Mouse (Mus musculus) liver, embryonic 14.5 days (tissue): Measurements from ENCODE around the gene Tmem54. TPM values are rescaled to one million over a fixed set of nuclear protein-coding genes. Genes with fewer than 3 reads are reported as not detected.
A peak's percentile ranks its signal among the peaks of the same experiment; 100 is the strongest.

Experiments
- ATAC-seq: fragments of 200-750 bp; cut with Nextera tagmentation; 2 replicates; pipeline ENCODE4 v1.8.0; 2017; ENCODE audit warnings: moderate number of reproducible peaks, mild to moderate bottlenecking, moderate library complexity; ENCODE audit not compliant: insufficient read depth
- DNase-seq, 3 experiments: peaks; one replicate each; pipeline ENCODE4 v3.0.0-alpha.2; 2012 to 2013; ENCODE audit warnings: low read depth in 3 of 3, low spot score in 3 of 3
- H3K27ac ChIP-seq: fragments of 300-500 bp; sonication (generic); 2 replicates; pipeline ENCODE4 v1.5.1; 2014; ENCODE audit warnings: moderate library complexity, mild to moderate bottlenecking, control low read depth, inconsistent platforms
- H3K27me3 ChIP-seq: fragments of 300-500 bp; sonication (generic); 2 replicates; pipeline ENCODE4 v1.6.1; 2014; ENCODE audit warnings: mild to moderate bottlenecking, low read length, moderate library complexity; ENCODE audit not compliant: control insufficient read depth, insufficient read depth
- H3K36me3 ChIP-seq: fragments of 300-500 bp; sonication (generic); replicated peaks from 2 replicates; pipeline ENCODE4 v1.6.1; 2014; ENCODE audit warnings: low read depth; ENCODE audit not compliant: control insufficient read depth, insufficient read depth
- H3K4me1 ChIP-seq, 2 experiments: fragments of 200-500 bp in 1 of 2; fragments of 300-500 bp in 1 of 2; sonication (generic) in 1 of 2; replicated peaks; 2 replicates each; pipeline ENCODE4 v1.6.1; 2012 to 2014; ENCODE audit warnings: antibody characterized with exemption in 1 of 2, inconsistent platforms in 1 of 2, low read length in 1 of 2; ENCODE audit not compliant: control insufficient read depth in 2 of 2, insufficient read depth in 2 of 2
- H3K4me2 ChIP-seq: fragments of 300-500 bp; sonication (generic); 2 replicates; pipeline ENCODE4 v1.6.1; 2014; ENCODE audit warnings: low read depth, mild to moderate bottlenecking, control low read depth, moderate library complexity
- H3K4me3 ChIP-seq, 2 experiments: fragments of 200-500 bp in 1 of 2; fragments of 300-500 bp in 1 of 2; sonication (generic) in 1 of 2; 2 replicates each; pipeline ENCODE4 v1.5.1; 2012 to 2014; ENCODE audit warnings: low read depth in 2 of 2, low read length in 2 of 2, mild to moderate bottlenecking in 2 of 2, control low read depth in 1 of 2, inconsistent platforms in 1 of 2, moderate library complexity in 1 of 2; ENCODE audit not compliant: insufficient read depth in 1 of 2
- H3K9ac ChIP-seq: fragments of 300-500 bp; sonication (generic); replicated peaks from 2 replicates; pipeline ENCODE4 v1.6.1; 2014; ENCODE audit warnings: mild to moderate bottlenecking, control low read depth, moderate library complexity
- H3K9me3 ChIP-seq: fragments of 300-500 bp; sonication (generic); 2 replicates; pipeline ENCODE4 v1.6.1; 2016; ENCODE audit warnings: low read length, mixed read lengths; ENCODE audit not compliant: control insufficient read depth
- CTCF ChIP-seq: IDR thresholded peaks from 2 replicates; pipeline ENCODE4 v1.5.1; 2016; ENCODE audit warnings: antibody characterized with exemption, low read depth, control low read depth
- EP300 ChIP-seq: IDR thresholded peaks from 2 replicates; pipeline ENCODE4 v1.6.1; 2016; ENCODE audit warnings: antibody characterized with exemption, low read depth
- WGBS: fragments of 180-500 bp; shearing (Covaris S2); extraction: QIAGEN DNeasy Blood & Tissue Kit; methylation state at CpG from one replicate; pipeline ENCODE4 v1.1.7; 2014; ENCODE audit not compliant: insufficient replicate concordance; 5-methylcytosine and 5-hydroxymethylcytosine counted together
- polyA plus RNA-seq, 2 experiments: library from polyadenylated mRNA; depleted of rRNA in 1 of 2; stranded (reverse) in 1 of 2; unstranded in 1 of 2; fragments of >200 nt; fragmentation: Nextera tagmentation in 1 of 2; extraction: Ambion mirVana in 1 of 2; gene quantifications; 2 replicates each; pipeline versions ENCODE4 v1.2.1 to v1.2.3; 2012 to 2014

The Tmem54 gene
- polyA plus RNA-seq, 2 experiments: 1.1 to 1.2 TPM

- no peak overlapping the region for H3K4me2 ChIP-seq
- no peak overlapping the region for H3K27ac ChIP-seq
- ATAC-seq (no peak), DNase-seq (no peak)
- H3K9me3 ChIP-seq: no peaks in the 10 kb centered on the region
- H3K9ac ChIP-seq: no peak overlapping the region
- TF ChIP-seq EP300 (no peak), CTCF (no peak)
- no peak overlapping the region for H3K4me3 ChIP-seq
- WGBS: 71% methylated on average over 8 of the region's 8 CpGs
- no peaks in the 10 kb centered on the region for H3K4me1 ChIP-seq
- peaks cover 18% of the 10 kb centered on the region for H3K27me3 ChIP-seq
- no peaks in the 10 kb centered on the region for H3K36me3 ChIP-seq
These were observed 11.4 kb downstream of the Tmem54 start for GRCm38 (mm10) chr4:129116703-129117102.

DNA sequence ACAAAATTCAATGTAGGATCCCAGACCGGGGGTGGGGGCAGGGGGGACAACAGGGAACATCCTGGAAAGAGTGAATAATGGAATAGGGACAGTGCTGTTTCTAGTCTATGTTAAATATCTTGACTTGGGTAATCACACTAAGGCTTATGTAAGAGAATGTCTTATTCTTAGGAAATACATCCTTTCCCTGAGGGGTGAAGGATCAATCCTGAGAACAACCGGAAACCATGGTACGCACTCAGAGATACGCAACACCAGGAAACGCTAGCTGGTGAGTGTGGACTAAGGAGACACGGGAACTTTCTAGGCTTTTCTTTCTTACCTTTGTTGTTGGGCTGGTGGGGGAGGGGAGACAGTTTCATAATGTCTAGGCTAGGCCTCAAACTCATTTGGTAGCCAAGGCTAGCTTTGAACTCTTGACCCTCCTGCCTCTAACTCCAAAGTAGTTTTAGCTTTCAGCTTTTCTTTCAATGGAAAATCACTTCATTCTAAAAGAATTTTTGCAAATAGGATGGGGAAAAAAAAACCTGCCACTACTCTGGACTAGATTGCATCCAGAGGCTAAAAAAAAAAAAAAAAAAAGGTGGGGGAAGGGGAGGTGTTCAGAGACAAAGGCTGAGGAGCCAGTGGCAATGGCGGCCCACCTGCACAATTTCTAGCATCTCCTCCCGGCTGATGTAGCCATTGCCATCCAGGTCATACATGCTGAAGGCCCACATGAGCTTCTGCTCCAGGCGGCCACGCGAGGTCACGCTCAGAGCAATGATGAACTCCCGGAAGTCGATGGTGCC is 12.6 kb downstream of the Tmem54 start:
- DNase-seq (no peak), ATAC-seq (no peak)
- no peak overlapping the region for H3K4me3 ChIP-seq
- H3K4me2 ChIP-seq: no peak overlapping the region
- 72% methylated on average over 14 of the region's 14 CpGs for WGBS
- no peak overlapping the region for H3K9ac ChIP-seq
- no peaks in the 10 kb centered on the region for H3K4me1 ChIP-seq
- no peaks in the 10 kb centered on the region for H3K9me3 ChIP-seq
- H3K27ac ChIP-seq: no peak overlapping the region
- H3K36me3 ChIP-seq: no peaks in the 10 kb centered on the region
- TF ChIP-seq CTCF: no peak
- no peak for TF ChIP-seq EP300
- peaks cover 28% of the 10 kb centered on the region for H3K27me3 ChIP-seq

GRCm38 (mm10) chr4:129119708-129120107 is 14.4 kb downstream of the Tmem54 start:
- WGBS: 59% methylated on average over 10 of the region's 10 CpGs
- H3K9ac ChIP-seq: no peak overlapping the region
- H3K4me2 ChIP-seq: no peak overlapping the region
- H3K27ac ChIP-seq: no peak overlapping the region
- TF ChIP-seq CTCF: 0 out of 2 replicates have a peak, but pooled peaks have one; percentile 1
- TF ChIP-seq EP300: no peak
- H3K4me3 ChIP-seq: no peak overlapping the region
- H3K4me1 ChIP-seq: no peaks in the 10 kb centered on the region
- ATAC-seq (no peak), DNase-seq (no peak)
- H3K36me3 ChIP-seq: no peaks in the 10 kb centered on the region
- no peaks in the 10 kb centered on the region for H3K9me3 ChIP-seq
- peaks cover 36% of the 10 kb centered on the region for H3K27me3 ChIP-seq

- H3K4me2 ChIP-seq: peak overlapping the region; percentile 49
- no peaks in the 10 kb centered on the region for H3K36me3 ChIP-seq
- peak overlapping the region in 1 of 2 experiments; percentile 28; a peak in 2 of 4 replicates for H3K4me3 ChIP-seq
- H3K9ac ChIP-seq: no peak overlapping the region
- no peaks in the 10 kb centered on the region for H3K9me3 ChIP-seq
- DNase-seq (peak in 1 of 3 experiments; percentile 34), ATAC-seq (0 out of 2 replicates have a peak, but pooled peaks have one; percentile 6)
- WGBS: 2% methylated on average over 53 of the region's 59 CpGs
- H3K27me3 ChIP-seq: peaks cover 36% of the 10 kb centered on the region
- H3K27ac ChIP-seq: no peak overlapping the region
- TF ChIP-seq EP300 (no peak), CTCF (peak; percentile 37; the same call in 1 of the 2 replicates)
- H3K4me1 ChIP-seq: 0 out of 4 replicates have a peak, but pooled peaks cover 0 to 3% of the 10 kb centered on the region in 2 experiments
These were observed 15.4 kb downstream of the Tmem54 start for GRCm38 (mm10) chr4:129120520-129121445.
